Mouse (Mus musculus) bone marrow, adult 2 months (tissue): ENCODE data around the gene Pmpcb.
A peak's percentile ranks its signal among the peaks of the same experiment; 100 is the strongest.

Source experiments
- CTCF ChIP-seq: fragments of 200-500 bp; IDR thresholded peaks from 2 replicates; pipeline ENCODE4 v1.5.1; 2011; ENCODE audit warnings: low read length, control low read depth; ENCODE audit not compliant: control insufficient read depth, insufficient read depth
- POLR2A ChIP-seq: fragments of 200-500 bp; IDR thresholded peaks from 2 replicates; pipeline ENCODE4 v1.6.1; 2011; ENCODE audit warnings: low read depth, mild to moderate bottlenecking, control low read depth, low read length, borderline replicate concordance; ENCODE audit not compliant: control insufficient read depth

DNA sequence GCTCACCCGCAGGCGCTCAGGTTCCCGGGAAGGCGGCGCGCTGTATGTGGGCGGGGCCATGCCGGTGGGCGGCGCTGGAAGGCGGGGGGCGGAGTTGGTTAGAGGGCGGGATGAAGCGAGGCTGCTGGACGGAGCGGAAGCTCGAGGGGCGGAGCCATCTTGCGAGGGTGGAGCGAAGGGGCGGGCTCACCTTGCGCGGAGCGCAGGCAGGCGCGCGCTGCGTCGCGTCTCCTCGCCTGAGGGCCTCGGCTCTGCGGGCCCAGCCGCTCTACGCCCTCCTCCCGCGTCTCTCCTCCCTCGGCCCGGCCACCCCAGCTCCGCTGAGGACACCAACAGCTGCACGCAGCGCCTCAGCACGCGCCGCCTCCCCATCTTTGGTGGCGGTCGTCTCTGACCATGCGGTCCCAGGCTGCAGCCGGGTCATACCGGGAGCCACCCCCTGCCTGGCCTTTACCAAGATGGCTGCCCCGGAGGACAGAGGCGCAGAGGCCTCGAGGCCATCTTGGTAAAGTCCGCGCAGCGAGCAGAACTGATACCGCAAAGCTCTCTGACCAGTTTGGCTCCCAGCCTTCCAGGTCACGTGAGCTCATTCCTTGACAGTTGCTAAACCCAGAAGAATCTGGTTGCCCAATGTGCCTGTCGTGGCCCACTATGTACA is 35.5 kb upstream of the Pmpcb start, which contains the start of gene Napepld:
- TF ChIP-seq POLR2A (peak; percentile 98), CTCF (no peak)
